Mouse (Mus musculus): Measurements from ENCODE around the gene Plekhh2.

DNA sequence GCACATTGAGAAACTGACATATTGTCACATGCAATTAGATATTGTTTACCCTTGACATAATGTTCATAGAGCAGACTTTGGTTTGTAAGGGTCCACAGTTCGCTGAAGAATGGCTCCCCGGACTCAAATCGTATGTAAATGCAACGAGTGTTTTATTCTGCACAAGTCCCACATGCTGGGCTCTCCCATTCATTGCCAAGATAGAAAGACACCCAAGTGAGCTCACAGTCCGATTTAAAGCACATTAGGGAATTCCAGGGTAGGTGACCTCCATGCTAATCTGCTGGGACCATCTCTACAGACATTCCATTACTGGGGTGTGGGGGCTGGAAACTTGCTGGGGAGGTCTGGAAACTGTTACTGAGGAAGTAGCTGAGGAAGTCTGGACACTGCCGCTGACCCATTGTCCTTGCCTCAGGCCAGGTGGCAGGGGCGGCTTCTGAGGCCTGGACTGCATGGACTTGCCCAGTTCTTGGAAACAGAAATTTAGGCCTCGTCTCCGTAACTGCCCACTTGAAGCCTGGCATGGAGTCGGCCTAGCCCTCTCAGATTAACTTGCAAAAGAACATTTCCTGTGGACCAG is 128.2 kb downstream of the Plekhh2 start:
- TF ChIP-seq EP300 (IDR thresholded peaks at IDR 0.05; ENCODE audit: insufficient read depth, low read depth, low read length) (no peak), CTCF (IDR thresholded peaks at IDR 0.05) (no peak)

Measured in heart, adult 2 months (tissue).